Mouse (Mus musculus) G1E (cell line): Measurements from ENCODE around the gene Brsk2. TPM values are rescaled to one million over a fixed set of nuclear protein-coding genes. Genes with fewer than 3 reads are reported as not detected.
"Not testable (repeated sequence)": the region's sequence is repeated elsewhere in the genome, so short reads cannot be mapped to it uniquely, and the experiment has no call there.

Experiments
- ATAC-seq: 2 replicates; pipeline ENCODE4 v1.8.0; 2016; ENCODE audit warnings: mild to moderate bottlenecking; ENCODE audit not compliant: insufficient number of reproducible peaks, poor library complexity, low FRiP score, severe bottlenecking; ENCODE audit errors: extremely low read depth
- DNase-seq: peaks from one replicate; pipeline ENCODE4 v3.0.0; 2012; ENCODE audit warnings: low spot score
- H3K27me3 ChIP-seq: 2 replicates; pipeline ENCODE4 v1.6.1; 2012; ENCODE audit warnings: mild to moderate bottlenecking, low read length, inconsistent platforms; ENCODE audit not compliant: insufficient read depth
- H3K36me3 ChIP-seq: replicated peaks from 2 replicates; pipeline ENCODE3; 2012; ENCODE audit warnings: mild to moderate bottlenecking, inconsistent platforms
- H3K4me1 ChIP-seq: 2 replicates; pipeline ENCODE4 v1.6.1; 2012; ENCODE audit warnings: low read depth, low read length, inconsistent platforms, mixed read lengths; ENCODE audit not compliant: insufficient read depth
- H3K4me3 ChIP-seq: 2 replicates; pipeline ENCODE4 v1.5.1; 2012; ENCODE audit warnings: low read depth, mild to moderate bottlenecking, inconsistent platforms, low read length, moderate library complexity, mixed read lengths
- H3K9me3 ChIP-seq: replicated peaks from 2 replicates; pipeline ENCODE4 v1.6.1; 2012; ENCODE audit warnings: inconsistent platforms
- CTCF ChIP-seq: IDR thresholded peaks from 2 replicates; pipeline ENCODE4 v1.5.1; 2012; ENCODE audit warnings: low read depth, low read length, inconsistent platforms, mixed read lengths
- GATA1 ChIP-seq: IDR thresholded peaks from 2 replicates; pipeline ENCODE4 v1.6.1; 2012; ENCODE audit warnings: borderline replicate concordance, low read length, inconsistent platforms, mixed read lengths
- GATA2 ChIP-seq: IDR thresholded peaks from 2 replicates; pipeline ENCODE4 v1.6.1; 2012; ENCODE audit warnings: low read depth, low read length, inconsistent platforms, borderline replicate concordance
- POLR2AphosphoS5 ChIP-seq: IDR thresholded peaks from 2 replicates; pipeline ENCODE4 v1.6.1; 2012; ENCODE audit warnings: low read depth, low read length, inconsistent platforms; ENCODE audit not compliant: insufficient replicate concordance
- TAL1 ChIP-seq: conservative IDR thresholded peaks from 2 replicates; pipeline ENCODE4 v1.6.1; 2012; ENCODE audit warnings: low read depth, low read length, inconsistent platforms, mixed read lengths
- polyA plus RNA-seq: library from polyadenylated mRNA; stranded (reverse); fragments of >175 nt; gene quantifications from 2 replicates; pipeline ENCODE4 v1.2.3, GENCODE M21; 2012
- total RNA-seq, 2 experiments: library from RNA; stranded (forward) in 1 of 2; stranded (reverse) in 1 of 2; fragments of 200-1000 nt in 1 of 2; fragments of >200 nt in 1 of 2; fragmentation: Nextera tagmentation in 1 of 2; gene quantifications; 2 replicates each; pipeline ENCODE4 v1.2.3; 2014 to 2017

Gene Brsk2
- total and polyA plus RNA-seq, 3 experiments, result 0.05 TPM; not detected in 2

GRCm38 (mm10) chr7:141918407-141918806 lies 31.1 kb upstream of the Brsk2 start, which contains the start of gene Tollip:
Gene Tollip, minus strand, starts transcription at chr7:141918507.
- no peak for ATAC-seq
- H3K27me3 ChIP-seq, result peaks cover 17% of the 10 kb centered on the region
- TF ChIP-seq GATA1, result no peak
- no peak for TF ChIP-seq POLR2AphosphoS5
- no peak for TF ChIP-seq TAL1
- TF ChIP-seq CTCF, result no peak
- no peak for TF ChIP-seq GATA2

DNA sequence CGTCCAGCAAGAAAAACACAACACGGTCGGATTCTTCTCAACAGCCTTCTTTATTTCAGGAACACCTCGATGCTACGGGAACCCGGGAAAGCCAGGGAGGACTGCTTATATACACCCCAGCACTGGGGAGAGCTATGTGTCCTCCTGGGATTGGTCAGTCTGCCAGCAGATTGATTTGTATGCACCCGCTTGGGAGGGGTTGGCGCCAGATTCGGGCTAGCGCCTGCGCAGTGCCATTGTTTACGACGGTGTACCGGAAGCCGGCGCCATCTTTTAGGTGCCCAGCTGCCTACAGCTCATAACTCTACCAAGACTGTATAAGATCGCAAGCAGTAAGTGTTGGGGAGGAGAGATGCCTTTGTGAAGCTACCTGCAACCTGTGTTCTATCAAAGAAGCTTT lies 25.4 kb upstream of the Brsk2 start:
- H3K4me3 ChIP-seq, ATAC-seq, H3K9me3 ChIP-seq, DNase-seq, H3K4me1 ChIP-seq, H3K36me3 ChIP-seq: not testable (repeated sequence)
- H3K27me3 ChIP-seq, result peaks cover 13% of the 10 kb centered on the region

More at GRCm38 (mm10) chr7:141918407-141918806, 31.1 kb upstream of the Brsk2 start, which contains the start of gene Tollip:
- Histone ChIP-seq H3K36me3 (no peaks in the 10 kb centered on the region), H3K4me1 (no peaks in the 10 kb centered on the region), H3K4me3 (no peak within 1 kb of the TSS), H3K9me3 (no peaks in the 10 kb centered on the region)
- DNase-seq, result no peak

GRCm38 (mm10) chr7:141924917-141925316 lies 24.6 kb upstream of the Brsk2 start:
- no peaks in the 10 kb centered on the region for H3K4me1 ChIP-seq
- H3K36me3 ChIP-seq, result no peaks in the 10 kb centered on the region
- no peaks in the 10 kb centered on the region for H3K9me3 ChIP-seq
- no peak for ATAC-seq
- DNase-seq, result peak; percentile 62
- no peak for TF ChIP-seq GATA1
- TF ChIP-seq CTCF, result peak; percentile 78
- peaks cover 16% of the 10 kb centered on the region for H3K27me3 ChIP-seq
- no peak overlapping the region for H3K4me3 ChIP-seq

- DNase-seq (no peak), ATAC-seq (no peak)
- no peaks in the 10 kb centered on the region for H3K4me1 ChIP-seq
- peaks cover 12% of the 10 kb centered on the region for H3K27me3 ChIP-seq
- TF ChIP-seq POLR2AphosphoS5 (no peak), CTCF (no peak), GATA2 (no peak), GATA1 (no peak), TAL1 (no peak)
- no peak overlapping the region for H3K4me3 ChIP-seq
- no peaks in the 10 kb centered on the region for H3K36me3 ChIP-seq
- no peaks in the 10 kb centered on the region for H3K9me3 ChIP-seq
These were observed 20.9 kb upstream of the Brsk2 start for GRCm38 (mm10) chr7:141928642-141929041.

DNA sequence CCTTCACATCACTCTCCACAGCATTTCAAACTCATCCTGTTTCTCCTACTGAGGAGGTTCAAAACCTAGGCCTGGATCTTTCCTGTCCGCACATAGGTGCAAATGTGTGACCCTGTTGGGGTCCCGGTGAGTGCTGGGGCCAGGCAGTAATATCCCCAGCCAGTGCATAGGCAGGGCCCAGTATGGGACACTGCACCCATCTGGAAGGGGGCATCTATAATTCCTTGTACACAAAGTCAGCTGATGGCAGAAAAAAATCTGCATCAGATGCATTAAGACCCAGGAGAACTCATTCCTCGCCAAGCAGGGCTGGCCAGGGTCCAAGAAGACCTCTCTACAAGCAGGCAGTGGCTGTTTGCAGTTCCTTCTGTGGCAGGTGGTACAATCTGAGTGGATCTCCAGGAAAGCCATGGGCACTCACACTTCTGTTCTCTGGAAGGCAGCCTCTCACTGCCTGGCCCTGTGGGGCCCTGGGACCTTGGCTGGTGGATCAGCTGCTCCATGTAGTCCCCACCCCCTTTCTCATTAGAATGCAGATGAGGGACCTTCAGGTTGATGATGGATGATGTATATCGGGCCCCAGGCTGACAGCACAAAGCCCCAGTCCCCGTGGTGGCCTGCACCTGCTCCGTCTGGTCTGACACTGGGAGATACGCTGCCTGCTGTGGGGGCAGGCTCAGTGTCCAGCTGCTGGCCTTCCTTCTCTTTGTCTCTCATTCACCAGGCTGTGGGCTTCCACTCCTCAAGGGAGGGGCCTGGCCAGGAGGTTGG lies 15.2 kb upstream of the Brsk2 start:
- Histone ChIP-seq H3K4me1 (no peaks in the 10 kb centered on the region), H3K4me3 (no peak overlapping the region), H3K9me3 (no peaks in the 10 kb centered on the region), H3K36me3 (no peaks in the 10 kb centered on the region), H3K27me3 (peaks cover 19% of the 10 kb centered on the region)
- no peak for TF ChIP-seq POLR2AphosphoS5
- no peak for TF ChIP-seq TAL1
- no peak for TF ChIP-seq CTCF
- no peak for TF ChIP-seq GATA1
- TF ChIP-seq GATA2, result no peak
- DNase-seq (no peak), ATAC-seq (no peak)

- no peak for DNase-seq
- H3K9me3 ChIP-seq, result no peaks in the 10 kb centered on the region
- no peaks in the 10 kb centered on the region for H3K36me3 ChIP-seq
- H3K27me3 ChIP-seq, result peaks cover 20% of the 10 kb centered on the region
- ATAC-seq, result no peak
- no peak overlapping the region for H3K4me3 ChIP-seq
- TF ChIP-seq GATA1 (no peak), GATA2 (no peak), POLR2AphosphoS5 (no peak), TAL1 (no peak)
- no peaks in the 10 kb centered on the region for H3K4me1 ChIP-seq
These were observed 14.6 kb upstream of the Brsk2 start for GRCm38 (mm10) chr7:141934951-141935350.

DNA sequence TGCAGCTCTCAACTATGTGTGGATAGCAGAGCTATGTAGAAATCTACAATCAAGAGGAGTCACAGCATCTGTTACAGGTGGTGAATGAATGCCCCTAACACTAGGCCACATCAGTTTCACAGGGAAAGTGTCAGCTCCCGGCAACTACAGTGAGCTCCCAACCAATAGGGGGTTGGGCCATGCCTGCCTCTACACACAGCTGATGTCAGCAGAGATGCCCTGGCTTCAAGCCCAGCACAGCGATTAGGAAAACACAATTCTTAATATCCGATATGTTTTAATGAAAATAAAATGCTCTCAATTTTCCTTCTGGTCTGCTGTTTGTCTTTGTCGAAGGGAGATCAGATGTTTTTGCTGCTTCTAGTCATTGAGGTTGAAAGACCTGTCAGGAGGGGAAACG lies 6.1 kb upstream of the Brsk2 start:
- ATAC-seq (no peak), DNase-seq (no peak)
- Histone ChIP-seq H3K4me1 (no peaks in the 10 kb centered on the region), H3K27me3 (peaks cover 5% of the 10 kb centered on the region), H3K9me3 (no peaks in the 10 kb centered on the region), H3K4me3 (no peak overlapping the region), H3K36me3 (no peaks in the 10 kb centered on the region)
- no peak for TF ChIP-seq GATA1
- TF ChIP-seq TAL1, result no peak
- no peak for TF ChIP-seq CTCF
- no peak for TF ChIP-seq POLR2AphosphoS5
- no peak for TF ChIP-seq GATA2
